Mouse (Mus musculus) cortical plate, adult 2 months (tissue): ENCODE measurements at regions not wholly inside any gene's neighbourhood (a gene's known extent, or its start where the extent isn't known, plus 50 kb on each side); places are given as distances from the start of the nearest gene placed in this dataset.

Experiments used
- CTCF ChIP-seq: fragments of 200-500 bp; IDR thresholded peaks from 2 replicates; pipeline ENCODE4 v1.5.1; 2011; ENCODE audit warnings: mild to moderate bottlenecking, control low read depth, low read length; ENCODE audit not compliant: insufficient read depth; ENCODE audit errors: extremely low read depth
- POLR2A ChIP-seq: fragments of 200-500 bp; IDR thresholded peaks from 2 replicates; pipeline ENCODE4 v1.6.1; 2011; ENCODE audit warnings: mild to moderate bottlenecking, low read length, control low read depth; ENCODE audit not compliant: insufficient read depth; ENCODE audit errors: extremely low read depth

DNA sequence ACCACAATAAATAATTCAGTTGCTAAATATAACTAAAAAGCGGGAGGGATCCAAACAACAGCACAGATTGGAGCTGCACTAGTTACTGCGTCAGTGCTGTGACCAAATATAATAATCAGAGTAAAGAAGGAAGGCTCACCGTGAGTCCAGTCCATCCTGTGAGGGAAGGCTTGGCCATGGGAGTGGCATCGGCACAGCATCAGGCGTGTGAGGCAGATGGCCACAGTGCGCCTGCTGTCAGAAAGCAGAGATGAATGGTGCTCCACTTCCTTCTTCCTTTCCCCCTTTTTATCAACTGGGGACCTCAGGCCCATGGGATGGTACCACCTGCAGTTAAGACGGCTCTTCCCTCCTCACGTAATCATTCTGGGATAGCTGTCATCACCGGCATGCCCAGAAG lies 103.6 kb upstream of the Ssbp2 start:
- TF ChIP-seq CTCF (no peak), POLR2A (no peak)
